Mouse (Mus musculus): ENCODE measurements around the gene Defb5. TPM values are rescaled to one million over a fixed set of nuclear protein-coding genes. Genes with fewer than 3 reads are reported as not detected.
"Not testable (repeated sequence)": the region's sequence is repeated elsewhere in the genome, so short reads cannot be mapped to it uniquely, and the experiment has no call there.

The Defb5 gene
- polyA plus RNA-seq (2011; ENCODE audit: insufficient read depth, insufficient read length, low replicate concordance, missing spikeins) = not detected in 2 replicates

DNA sequence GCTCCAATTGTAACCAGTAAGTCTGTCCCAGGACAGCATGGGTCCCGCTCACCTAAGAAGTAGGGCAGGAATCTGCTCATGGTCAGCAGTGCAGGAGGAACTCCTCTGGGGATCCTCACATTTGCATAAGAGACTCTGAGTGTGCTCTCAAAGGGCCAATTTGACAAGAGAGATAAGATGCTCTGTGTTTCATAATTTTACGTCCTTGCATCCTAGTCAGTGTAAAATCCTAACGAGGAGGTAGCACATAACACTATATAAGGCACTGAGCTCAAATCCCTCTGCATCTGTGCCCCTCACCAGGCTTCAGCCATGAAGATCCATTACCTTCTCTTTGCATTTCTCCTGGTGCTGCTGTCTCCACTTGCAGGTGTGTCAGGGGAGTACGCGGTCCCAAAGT lies at the start of gene Defb5:
Defb5 (plus strand) TSS at position 301 of the 400 bp plus-strand sequence.
- TF ChIP-seq CTCF (IDR thresholded peaks at IDR 0.05; ENCODE audit: control insufficient read depth, insufficient read depth, low read length) = no peak
- no peak for TF ChIP-seq POLR2A (IDR thresholded peaks at IDR 0.05; ENCODE audit: borderline replicate concordance, control insufficient read depth, low read depth, low read length)
- 92% methylated on average over 5 of the region's 5 CpGs for WGBS
- Histone ChIP-seq H3K4me1 (ENCODE audit: control insufficient read depth, insufficient read depth, low read length) (no peaks in the 10 kb centered on the region), H3K27ac (ENCODE audit: control insufficient read depth, insufficient read depth, low read depth, low read length, poor library complexity) (no peak within 1 kb of the TSS), H3K4me3 (replicated peaks; ENCODE audit: control insufficient read depth, low read depth, low read length) (no peak within 1 kb of the TSS)

DNA sequence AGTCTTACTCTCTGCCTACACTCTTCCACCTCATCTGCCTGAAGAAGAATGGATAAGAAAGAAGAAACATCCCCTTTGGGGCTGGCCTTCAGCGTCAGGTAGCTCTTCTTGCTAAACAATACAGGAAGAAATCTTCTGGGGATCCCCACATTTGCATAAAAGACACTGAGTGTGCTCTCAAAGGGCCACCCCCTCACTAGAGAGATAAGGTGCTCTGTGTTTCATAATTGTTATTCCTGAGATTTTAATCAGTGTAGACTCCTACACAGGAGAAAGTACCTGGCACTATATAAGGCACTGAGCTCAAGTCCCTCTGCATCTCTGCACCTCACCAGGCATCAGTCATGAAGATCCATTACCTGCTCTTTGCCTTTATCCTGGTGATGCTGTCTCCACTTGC lies 22.2 kb upstream of the Defb5 start, which contains the start of gene Defb6:
Defb6 (plus strand) TSS at position 318 of the 400 bp plus-strand sequence.
- TF ChIP-seq CTCF (IDR thresholded peaks at IDR 0.05; ENCODE audit: control insufficient read depth, insufficient read depth, low read length) = no peak
- no peak for TF ChIP-seq POLR2A (IDR thresholded peaks at IDR 0.05; ENCODE audit: borderline replicate concordance, control insufficient read depth, low read depth, low read length)
- Histone ChIP-seq H3K4me3 (replicated peaks; ENCODE audit: control insufficient read depth, low read depth, low read length) (no peak within 1 kb of the TSS), H3K4me1 (ENCODE audit: control insufficient read depth, insufficient read depth, low read length) (no peaks in the 10 kb centered on the region), H3K27ac (ENCODE audit: control insufficient read depth, insufficient read depth, low read depth, low read length, poor library complexity) (no peak within 1 kb of the TSS)
- 63% methylated on average over 1 of the region's 1 CpGs for WGBS

DNA sequence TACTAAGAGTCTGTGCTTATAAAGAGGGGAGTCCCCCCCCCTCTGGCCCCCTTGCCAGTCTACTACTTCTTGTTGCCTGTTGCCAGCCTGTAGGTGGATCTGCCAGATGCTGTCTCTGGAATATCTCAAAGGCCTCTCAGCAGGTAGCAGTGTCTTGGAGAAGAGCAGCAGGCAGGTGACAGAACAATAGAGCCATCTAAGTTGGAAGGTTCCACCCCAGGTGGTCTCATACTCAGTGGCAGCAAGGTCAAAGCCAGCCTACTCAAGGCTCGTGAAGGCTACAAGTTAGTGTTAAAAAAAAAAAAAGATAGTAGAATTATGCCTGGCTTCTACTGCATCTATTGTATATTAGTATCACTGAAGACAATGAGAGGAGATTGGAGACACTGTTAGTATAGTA lies 9.3 kb upstream of the Defb5 start:
- no peak overlapping the region for H3K27ac ChIP-seq (ENCODE audit: control insufficient read depth, insufficient read depth, low read depth, low read length, poor library complexity)
- TF ChIP-seq POLR2A (IDR thresholded peaks at IDR 0.05; ENCODE audit: borderline replicate concordance, control insufficient read depth, low read depth, low read length) (no peak), CTCF (IDR thresholded peaks at IDR 0.05; ENCODE audit: control insufficient read depth, insufficient read depth, low read length) (no peak)
- no peak overlapping the region for H3K4me3 ChIP-seq (replicated peaks; ENCODE audit: control insufficient read depth, low read depth, low read length)
- 70% methylated on average over 1 of the region's 1 CpGs for WGBS
- no peaks in the 10 kb centered on the region for H3K4me1 ChIP-seq (ENCODE audit: control insufficient read depth, insufficient read depth, low read length)

DNA sequence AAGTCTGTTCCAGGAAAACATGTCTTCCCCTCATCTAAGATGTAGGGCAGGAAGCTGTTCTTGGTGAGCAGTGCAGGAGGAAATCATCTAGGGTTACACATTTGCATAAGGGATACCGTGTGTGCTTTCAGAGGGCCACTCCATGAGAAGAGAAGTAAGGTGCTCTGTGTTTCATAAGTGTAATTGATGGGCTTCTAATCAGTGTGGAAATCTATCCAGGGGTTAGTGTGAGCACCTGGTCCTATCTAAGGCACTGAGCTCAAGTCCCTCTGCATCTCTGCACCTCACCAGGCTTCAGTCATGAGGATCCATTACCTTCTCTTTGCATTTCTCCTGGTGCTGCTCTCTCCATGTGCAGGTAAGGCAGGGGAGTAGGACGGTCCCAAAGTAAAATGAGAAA lies 7.8 kb upstream of the Defb5 start, which contains the start of gene Defb46:
Defb46 (plus strand) TSS at position 301 of the 400 bp plus-strand sequence.
- TF ChIP-seq POLR2A (IDR thresholded peaks at IDR 0.05; ENCODE audit: borderline replicate concordance, control insufficient read depth, low read depth, low read length) (no peak), CTCF (IDR thresholded peaks at IDR 0.05; ENCODE audit: control insufficient read depth, insufficient read depth, low read length) (no peak)
- H3K4me3 ChIP-seq (replicated peaks; ENCODE audit: control insufficient read depth, low read depth, low read length) = no peak within 1 kb of the TSS
- H3K27ac ChIP-seq (ENCODE audit: control insufficient read depth, insufficient read depth, low read depth, low read length, poor library complexity) = no peak within 1 kb of the TSS
- no peaks in the 10 kb centered on the region for H3K4me1 ChIP-seq (ENCODE audit: control insufficient read depth, insufficient read depth, low read length)
- WGBS = 75% methylated on average over 2 of the region's 2 CpGs

DNA sequence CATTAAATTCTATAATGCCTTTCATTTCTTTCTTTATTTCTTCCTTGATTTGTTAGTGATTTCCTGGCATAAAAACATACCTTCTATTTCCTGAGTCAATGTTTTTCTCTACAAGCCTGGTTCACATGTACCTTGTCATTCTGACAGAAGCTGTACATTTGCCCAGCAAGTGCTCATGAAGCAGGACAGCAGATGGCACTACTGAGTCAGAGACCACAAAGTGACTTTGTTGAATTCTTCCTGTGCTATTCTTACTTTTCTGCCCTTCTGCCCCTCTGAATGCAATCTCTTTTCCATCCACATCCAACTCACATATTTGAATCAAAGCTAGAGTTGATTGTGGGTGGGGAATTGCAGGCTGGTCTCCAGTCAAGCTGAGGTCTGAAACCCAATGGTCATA lies 10.8 kb downstream of the Defb5 start:
- TF ChIP-seq CTCF (IDR thresholded peaks at IDR 0.05; ENCODE audit: control insufficient read depth, insufficient read depth, low read length) = no peak
- no peak overlapping the region for H3K4me3 ChIP-seq (replicated peaks; ENCODE audit: control insufficient read depth, low read depth, low read length)
- no peaks in the 10 kb centered on the region for H3K4me1 ChIP-seq (ENCODE audit: control insufficient read depth, insufficient read depth, low read length)
- H3K27ac ChIP-seq (ENCODE audit: control insufficient read depth, insufficient read depth, low read depth, low read length, poor library complexity) = no peak overlapping the region

DNA sequence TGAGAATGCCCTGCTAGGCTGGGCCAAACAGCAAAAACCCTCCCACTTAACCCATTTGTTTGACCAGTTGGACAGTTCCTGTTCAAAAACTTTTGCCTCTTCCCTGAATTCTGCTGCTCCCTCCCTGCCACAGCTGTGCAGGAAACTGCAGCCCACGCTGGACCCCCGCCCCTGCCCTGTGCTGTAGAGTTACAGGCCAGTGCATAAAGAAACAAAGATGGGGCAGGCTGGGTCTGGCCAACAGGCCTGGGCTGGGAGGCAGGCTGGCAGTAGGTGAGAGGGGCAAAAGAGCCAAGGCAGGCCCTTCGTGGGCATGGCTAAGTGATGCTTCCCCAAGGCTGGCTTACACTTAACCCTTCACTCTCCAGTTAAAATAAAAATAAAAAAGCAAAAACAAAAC lies 12.3 kb downstream of the Defb5 start:
- TF ChIP-seq CTCF (IDR thresholded peaks at IDR 0.05; ENCODE audit: control insufficient read depth, insufficient read depth, low read length) (no peak), POLR2A (IDR thresholded peaks at IDR 0.05; ENCODE audit: borderline replicate concordance, control insufficient read depth, low read depth, low read length) (no peak)
- 34% methylated on average over 3 of the region's 3 CpGs for WGBS

DNA sequence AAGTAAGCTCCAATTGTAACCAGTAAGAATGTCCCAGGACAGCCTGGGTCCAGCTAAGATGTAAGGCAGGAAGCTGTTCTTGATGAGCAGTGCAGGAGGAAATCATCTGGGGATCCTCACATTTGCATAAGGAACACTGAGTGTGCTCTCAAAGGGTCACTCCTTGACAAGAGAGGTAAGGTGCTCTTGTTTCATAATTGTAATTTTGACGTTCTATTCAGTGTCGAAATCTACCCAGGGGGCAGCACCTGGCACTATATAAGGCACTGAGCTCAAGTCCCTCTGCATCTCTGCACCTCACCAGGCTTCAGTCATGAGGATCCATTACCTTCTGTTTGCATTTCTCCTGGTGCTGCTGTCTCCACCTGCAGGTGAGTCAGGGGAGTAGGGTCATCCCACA lies 45.7 kb downstream of the Defb5 start, which contains the start of gene Defb3:
Defb3 (plus strand) TSS at position 301 of the 400 bp plus-strand sequence.
- not testable (repeated sequence) for H3K4me3 ChIP-seq (replicated peaks; ENCODE audit: control insufficient read depth, low read depth, low read length); H3K27ac ChIP-seq (ENCODE audit: control insufficient read depth, insufficient read depth, low read depth, low read length, poor library complexity); H3K4me1 ChIP-seq (ENCODE audit: control insufficient read depth, insufficient read depth, low read length)
- 17% methylated on average over 2 of the region's 2 CpGs for WGBS

More for the DNA sequence above, 12.3 kb downstream of the Defb5 start:
- H3K27ac ChIP-seq (ENCODE audit: control insufficient read depth, insufficient read depth, low read depth, low read length, poor library complexity) = no peak overlapping the region
- H3K4me1 ChIP-seq (ENCODE audit: control insufficient read depth, insufficient read depth, low read length) = no peaks in the 10 kb centered on the region
- no peak overlapping the region for H3K4me3 ChIP-seq (replicated peaks; ENCODE audit: control insufficient read depth, low read depth, low read length)

DNA sequence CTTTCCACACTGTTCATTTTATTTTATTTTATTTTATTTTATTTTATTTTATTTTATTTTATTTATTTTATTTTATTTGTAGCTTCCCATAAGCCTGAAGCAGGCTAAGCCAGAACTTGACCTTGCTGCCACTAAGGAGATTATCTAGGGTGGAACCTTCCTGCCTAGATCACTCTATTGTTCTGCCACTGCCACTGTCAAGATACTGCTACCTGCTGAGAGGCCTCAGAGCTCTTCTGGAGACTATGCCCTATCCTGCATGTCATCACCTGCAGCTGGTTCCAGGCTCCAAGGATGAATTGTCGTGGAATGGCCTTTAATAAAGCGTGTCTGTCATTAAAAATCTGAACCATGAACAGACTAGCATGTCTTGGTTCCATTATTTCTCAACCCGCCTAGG lies 51.0 kb downstream of the Defb5 start:
- 53% methylated on average over 3 of the region's 3 CpGs for WGBS
- not testable (repeated sequence) for H3K4me3 ChIP-seq (replicated peaks; ENCODE audit: control insufficient read depth, low read depth, low read length); H3K27ac ChIP-seq (ENCODE audit: control insufficient read depth, insufficient read depth, low read depth, low read length, poor library complexity); H3K4me1 ChIP-seq (ENCODE audit: control insufficient read depth, insufficient read depth, low read length)

Other genes with a start within 250 kb of the Defb5 start
- not detected in 2 replicates for gene Defb38, start 221.0 kb upstream of the Defb5 start, polyA plus RNA-seq (2011; ENCODE audit: insufficient read depth, insufficient read length, low replicate concordance, missing spikeins)
- not detected in 2 replicates for gene Defb39, start 182.8 kb upstream of the Defb5 start, polyA plus RNA-seq (2011; ENCODE audit: insufficient read depth, insufficient read length, low replicate concordance, missing spikeins)
- not detected in 2 replicates for gene Defb12, start 132.7 kb upstream of the Defb5 start, polyA plus RNA-seq (2011; ENCODE audit: insufficient read depth, insufficient read length, low replicate concordance, missing spikeins)
- gene Defb34, start 123.8 kb upstream of the Defb5 start, polyA plus RNA-seq (2011; ENCODE audit: insufficient read depth, insufficient read length, low replicate concordance, missing spikeins) = not detected in 2 replicates
- not detected in 2 replicates for gene Gm45826, start 106.8 kb upstream of the Defb5 start, polyA plus RNA-seq (2011; ENCODE audit: insufficient read depth, insufficient read length, low replicate concordance, missing spikeins)
- not detected in 2 replicates for gene Defb14, start 53.2 kb upstream of the Defb5 start, polyA plus RNA-seq (2011; ENCODE audit: insufficient read depth, insufficient read length, low replicate concordance, missing spikeins)
- not detected in 2 replicates for gene Defb4, start 48.9 kb upstream of the Defb5 start, polyA plus RNA-seq (2011; ENCODE audit: insufficient read depth, insufficient read length, low replicate concordance, missing spikeins)
- gene Defb6, start 22.1 kb upstream of the Defb5 start, polyA plus RNA-seq (2011; ENCODE audit: insufficient read depth, insufficient read length, low replicate concordance, missing spikeins) = not detected in 2 replicates
- gene Defb46, start 7.7 kb upstream of the Defb5 start, polyA plus RNA-seq (2011; ENCODE audit: insufficient read depth, insufficient read length, low replicate concordance, missing spikeins) = not detected in 2 replicates
- gene Defb3, start 45.8 kb downstream of the Defb5 start, polyA plus RNA-seq (2011; ENCODE audit: insufficient read depth, insufficient read length, low replicate concordance, missing spikeins) = not detected in 2 replicates
- not detected in 2 replicates for gene Defb8, start 200.0 kb downstream of the Defb5 start, polyA plus RNA-seq (2011; ENCODE audit: insufficient read depth, insufficient read length, low replicate concordance, missing spikeins)
- not detected in 2 replicates for gene Defb7, start 247.5 kb downstream of the Defb5 start, polyA plus RNA-seq (2011; ENCODE audit: insufficient read depth, insufficient read length, low replicate concordance, missing spikeins)